Mouse (Mus musculus) kidney, postnatal 10 days (tissue): Measurements from ENCODE around the gene Frrs1l.

Experiments
- DNase-seq: peaks from one replicate; pipeline ENCODE4 v3.0.0; 2021; ENCODE audit warnings: mixed read lengths

Gene Frrs1l

GRCm38 (mm10) chr4:56990215-56990584 lies at the start of gene Frrs1l:
Gene Frrs1l, minus strand, starts transcription at chr4:56990391.
- peak; percentile 36 for DNase-seq

DNA sequence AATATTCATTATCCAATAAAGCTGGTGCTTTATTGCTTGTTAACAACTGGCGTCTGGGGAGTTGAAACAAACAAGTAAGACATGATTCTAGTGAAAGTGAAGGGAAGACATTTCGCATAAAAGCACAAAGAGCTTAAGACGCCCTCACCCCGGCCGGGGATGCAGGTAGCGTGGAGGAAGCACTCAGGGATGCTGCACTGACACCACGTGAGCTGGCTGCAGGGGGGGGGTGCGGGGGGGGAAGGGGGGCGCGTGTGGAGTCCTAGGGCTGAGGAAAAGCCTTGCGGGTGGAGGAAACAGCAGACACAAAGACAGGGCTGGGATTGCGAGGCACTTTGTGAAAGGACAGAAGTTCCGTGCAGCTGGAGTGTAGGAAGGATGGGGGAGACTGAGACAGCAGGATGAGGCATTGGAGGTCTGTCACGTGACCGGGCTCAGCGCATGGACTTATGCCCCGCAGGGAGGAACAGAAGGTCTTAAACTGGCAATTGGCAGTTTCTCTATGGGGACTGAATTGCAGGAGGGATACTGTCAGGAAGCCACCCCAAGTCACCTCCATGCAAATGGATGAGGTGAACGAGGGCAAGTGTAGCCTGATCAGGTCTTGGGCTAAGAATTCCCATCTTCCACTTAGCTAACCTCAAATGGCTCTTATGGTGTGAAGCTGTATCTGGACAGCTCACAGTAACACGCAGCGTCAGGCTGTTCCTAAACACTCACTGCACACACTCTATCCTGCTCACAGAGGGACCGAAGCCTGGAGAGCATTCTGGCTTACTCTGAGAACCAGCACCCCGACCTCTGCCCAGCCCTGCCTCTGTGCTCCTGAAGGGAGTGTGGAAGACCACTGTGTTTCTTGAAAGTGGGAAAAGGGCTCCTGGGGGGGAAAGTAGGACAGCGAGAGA lies 49.2 kb upstream of the Frrs1l start:
- peak; percentile 35 for DNase-seq

GRCm38 (mm10) chr4:57037554-57037953 lies 47.4 kb upstream of the Frrs1l start:
- no peak for DNase-seq

DNA sequence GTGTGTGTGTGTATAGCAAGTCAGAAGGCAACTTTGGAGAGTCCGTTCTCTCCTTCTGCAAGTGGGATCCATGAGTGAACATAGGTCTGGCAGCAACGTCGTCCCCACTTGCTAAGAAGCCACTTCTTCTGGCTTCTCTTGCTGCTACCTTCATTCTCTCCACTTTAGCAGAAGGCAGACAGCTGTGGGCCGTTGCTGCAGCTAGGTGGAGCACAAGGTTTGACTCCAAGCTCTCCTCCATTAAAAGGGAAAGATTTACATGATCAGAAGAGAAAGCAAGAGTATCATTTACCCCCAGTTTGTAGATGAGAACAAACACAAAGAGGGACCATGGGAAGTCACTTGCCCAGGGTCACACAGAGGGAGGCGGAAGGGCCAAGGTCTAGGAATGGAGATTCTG lies 44.0 kb upstream of the Frrs1l start:
- DNase-seq, result no peak

DNA sequence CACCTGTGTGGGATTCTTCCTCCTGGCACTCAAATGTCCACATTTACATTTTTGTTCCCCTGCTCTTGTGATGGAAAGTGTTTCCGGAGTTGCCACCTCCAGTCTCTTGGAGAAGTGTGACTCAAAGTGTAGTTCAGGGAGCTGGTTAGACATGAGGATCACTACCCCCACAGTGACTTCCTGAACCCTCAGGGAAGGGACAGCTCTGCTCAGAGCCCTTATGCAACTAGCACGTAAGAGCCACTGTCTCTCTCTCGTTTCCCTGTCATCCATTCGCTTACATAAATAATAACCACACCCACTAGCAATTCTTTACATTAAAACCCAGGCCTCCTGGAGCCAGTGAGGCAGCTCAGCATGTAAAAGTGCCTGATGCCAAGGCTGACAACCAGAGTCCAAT lies 41.2 kb upstream of the Frrs1l start:
- DNase-seq, result no peak

DNA sequence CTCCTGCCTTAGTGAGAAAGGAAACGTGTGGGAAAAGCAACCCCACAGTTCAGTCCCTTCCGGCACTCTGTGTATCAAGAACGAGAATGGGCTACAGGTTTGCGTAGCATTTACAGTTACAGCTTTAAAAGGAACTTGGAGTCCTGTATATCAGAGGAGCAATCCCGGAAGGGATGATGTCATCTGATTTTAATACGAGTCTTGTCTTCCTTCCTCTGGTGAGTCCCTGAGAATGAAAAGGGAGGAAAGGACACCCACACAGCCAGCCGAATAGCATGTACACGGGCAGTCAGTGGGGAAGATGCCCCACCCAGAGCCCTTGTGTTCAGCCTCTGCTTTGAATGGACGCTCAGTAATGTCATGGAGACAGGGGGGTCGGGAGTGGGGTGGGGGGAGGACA lies 37.8 kb upstream of the Frrs1l start:
- DNase-seq, result no peak

DNA sequence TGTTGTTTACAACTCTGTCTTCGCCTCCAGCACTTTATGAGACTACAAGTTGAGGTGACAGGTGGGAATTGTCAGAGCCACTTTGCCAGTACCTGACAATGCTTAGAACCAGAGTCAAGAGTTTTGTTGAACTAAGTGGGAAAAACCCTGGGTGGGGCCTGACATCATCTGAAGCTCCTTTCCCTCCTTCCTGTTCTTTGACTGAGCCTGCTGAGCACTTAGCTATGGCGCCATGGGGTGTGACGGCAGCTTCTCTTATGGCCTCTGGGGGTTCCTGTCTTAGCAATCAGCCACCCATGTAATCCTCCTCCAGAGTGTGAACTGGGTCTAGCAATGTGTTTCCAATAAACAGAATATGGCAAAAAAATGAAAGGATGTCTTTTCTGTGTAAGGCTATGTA lies 33.3 kb upstream of the Frrs1l start:
- no peak for DNase-seq

DNA sequence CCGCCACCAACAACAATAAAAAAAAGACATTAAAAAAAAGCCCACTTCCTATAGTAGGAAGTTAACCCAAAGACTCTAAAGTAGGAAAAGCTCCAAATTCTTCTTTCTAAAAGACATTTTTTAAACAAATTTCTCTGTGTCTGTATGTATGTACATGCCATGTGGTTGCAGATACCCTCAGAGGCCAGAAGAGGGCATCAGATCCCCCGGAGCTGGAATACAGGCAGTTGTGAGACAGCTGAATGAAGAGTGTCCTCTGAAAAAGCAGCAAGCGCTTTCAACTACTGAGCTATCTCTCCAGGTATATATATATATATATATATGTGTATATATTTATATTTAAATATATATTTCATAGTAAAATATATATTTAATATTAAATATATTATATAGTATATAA lies 31.1 kb upstream of the Frrs1l start:
- DNase-seq, result no peak

DNA sequence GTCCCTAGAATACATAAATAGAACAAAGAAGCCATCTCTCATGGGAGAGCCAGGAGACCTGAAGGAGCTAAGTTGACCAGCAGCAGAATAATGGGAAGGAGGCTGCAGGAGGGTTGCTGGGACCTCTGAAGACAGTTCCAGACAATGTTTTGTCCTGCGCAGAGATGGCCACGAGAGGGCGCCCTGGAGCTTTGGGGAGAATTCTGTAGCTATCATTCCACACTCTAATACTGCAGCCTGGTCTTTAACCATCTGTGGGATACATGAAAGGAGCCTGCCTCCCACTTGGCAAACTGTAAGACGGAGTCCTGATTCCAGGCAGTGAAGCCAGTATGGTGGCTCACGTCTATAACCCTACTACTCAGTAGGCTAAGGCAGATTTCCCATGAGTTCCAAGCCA lies 27.0 kb upstream of the Frrs1l start:
- peak; percentile 85 for DNase-seq

DNA sequence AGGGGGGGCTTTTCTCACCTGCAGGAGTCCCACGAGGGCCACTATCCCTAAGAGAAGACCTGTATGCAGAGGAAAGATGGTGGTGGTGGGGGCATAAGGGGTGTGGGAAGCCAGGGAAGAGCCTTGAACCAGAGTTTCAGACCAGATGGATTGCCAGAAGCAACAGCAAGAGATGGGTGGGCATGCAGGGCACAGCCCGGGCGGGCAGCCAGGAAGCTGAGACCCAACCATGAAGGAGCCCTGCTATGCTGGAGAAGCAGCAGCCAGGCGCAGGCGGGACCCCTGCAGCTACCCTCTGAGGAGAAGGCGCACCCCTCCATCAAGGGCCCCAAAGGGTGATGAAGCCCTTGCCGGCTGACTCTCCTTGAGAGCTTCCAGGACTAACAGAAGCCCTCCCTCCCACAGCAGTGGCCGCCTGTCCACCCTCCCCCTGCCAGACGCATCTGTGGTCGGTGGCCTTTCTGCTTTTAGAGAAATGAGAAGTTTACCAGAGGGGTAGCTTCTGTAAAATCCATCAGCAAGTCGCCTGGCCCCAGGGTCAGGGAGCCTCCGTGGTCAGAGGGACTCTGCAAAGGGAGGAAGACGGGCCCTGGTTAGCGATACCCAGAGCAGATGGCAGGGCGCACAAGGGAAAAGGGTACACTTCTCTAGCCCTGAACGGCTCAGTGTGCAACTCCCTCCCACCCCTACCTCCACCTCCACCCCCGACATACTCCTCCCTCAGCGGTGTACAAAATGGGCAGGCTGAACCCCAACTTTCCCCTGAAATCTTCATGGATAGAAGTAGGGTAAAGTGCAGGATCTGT lies 26.4 kb upstream of the Frrs1l start:
- no peak for DNase-seq

GRCm38 (mm10) chr4:57015032-57015431 lies 24.8 kb upstream of the Frrs1l start:
- DNase-seq, result no peak

DNA sequence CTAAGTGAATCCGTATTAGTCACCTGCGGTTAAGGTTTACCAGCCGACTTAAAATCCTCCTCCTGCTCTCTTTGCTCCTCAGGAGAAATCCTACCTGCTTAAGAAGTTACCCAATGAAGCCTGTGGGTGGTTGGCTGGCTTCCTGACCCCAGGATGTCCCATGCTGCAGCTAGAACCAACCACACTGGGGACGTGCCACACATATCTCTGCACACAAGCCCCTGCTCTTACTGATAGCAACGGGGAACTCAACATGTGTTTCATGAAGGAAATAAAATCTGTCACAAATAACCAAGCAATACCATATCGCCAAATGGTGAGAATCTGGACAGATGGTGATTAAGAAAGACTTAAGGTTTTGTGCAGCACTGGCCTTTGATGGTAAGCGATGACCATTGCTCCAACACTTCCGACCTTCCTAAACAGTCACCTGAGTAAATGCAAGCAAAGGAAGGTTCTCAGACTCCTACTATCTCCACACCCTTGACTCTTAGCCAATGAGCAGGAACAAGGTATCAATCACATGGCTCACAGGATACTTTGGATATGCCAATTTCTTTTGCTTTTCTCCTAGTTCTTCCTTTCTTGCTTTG lies 21.4 kb upstream of the Frrs1l start:
- DNase-seq, result no peak

GRCm38 (mm10) chr4:57010919-57011318 lies 20.7 kb upstream of the Frrs1l start:
- DNase-seq, result no peak

DNA sequence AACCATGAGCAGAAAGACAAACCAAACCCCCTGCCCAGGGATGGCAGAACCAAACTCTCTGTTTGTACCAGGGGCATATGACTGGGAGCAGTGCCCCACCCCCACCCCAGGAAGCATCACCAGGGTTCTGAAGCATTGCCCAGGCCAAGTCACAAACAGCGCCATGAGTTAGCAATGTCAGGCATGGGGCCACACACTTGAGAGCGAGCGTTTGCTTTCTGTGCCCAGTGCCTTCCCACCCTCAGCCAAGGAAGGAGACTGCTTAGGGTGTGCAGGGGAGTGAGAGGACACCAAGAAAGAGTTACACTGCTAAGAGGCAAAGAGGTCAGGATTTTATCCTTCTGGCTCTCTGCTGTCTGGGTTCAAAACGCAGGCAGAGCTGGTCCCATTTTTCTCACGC lies 20.2 kb upstream of the Frrs1l start:
- no peak for DNase-seq

DNA sequence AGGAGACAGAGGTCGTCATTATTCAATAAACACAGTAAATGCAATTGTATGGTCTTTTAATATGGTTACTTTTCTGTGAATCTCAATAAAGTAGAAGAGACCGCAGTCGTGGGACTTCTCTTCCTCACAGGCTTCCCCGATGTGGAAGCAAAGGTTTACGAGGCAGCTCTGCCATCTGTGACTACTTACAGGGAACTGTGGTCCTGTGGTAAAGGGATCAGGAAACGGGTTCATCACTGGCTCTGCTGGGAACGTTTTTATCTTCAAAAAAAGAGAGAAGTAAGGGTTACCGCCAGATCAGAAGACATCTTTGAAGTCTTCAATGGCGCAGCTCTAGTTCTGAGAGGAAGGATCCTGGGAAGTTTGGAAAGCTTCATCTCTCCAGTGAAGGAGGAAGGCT lies 17.5 kb upstream of the Frrs1l start:
- no peak for DNase-seq

GRCm38 (mm10) chr4:57005011-57005410 lies 14.8 kb upstream of the Frrs1l start:
- DNase-seq, result no peak

DNA sequence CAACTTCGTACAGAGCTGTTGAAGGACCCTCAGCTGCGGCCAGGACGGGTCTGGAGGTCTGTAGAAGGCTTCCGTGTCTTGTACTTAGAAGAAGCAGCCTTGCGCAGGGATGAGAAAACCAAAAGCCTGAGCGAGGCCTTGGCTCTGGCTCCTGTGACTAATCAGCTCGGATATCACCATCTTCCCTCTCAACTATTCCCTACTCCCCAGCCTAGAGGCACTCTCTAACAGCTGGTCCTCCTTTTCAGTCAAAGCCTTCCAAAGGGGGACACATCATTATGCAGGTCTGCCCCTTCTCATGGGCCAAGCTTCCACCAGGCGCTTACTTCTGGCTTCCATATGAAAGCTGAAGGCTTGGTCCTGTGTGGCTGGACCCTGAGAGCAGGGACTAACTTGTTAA lies 13.7 kb upstream of the Frrs1l start:
- DNase-seq, result no peak

- DNase-seq, result no peak
Measured at GRCm38 (mm10) chr4:57002751-57003150, 12.6 kb upstream of the Frrs1l start.

GRCm38 (mm10) chr4:57001437-57001836 lies 11.2 kb upstream of the Frrs1l start:
- DNase-seq, result no peak

- no peak for DNase-seq
Measured at GRCm38 (mm10) chr4:56993331-56993730, 3.1 kb upstream of the Frrs1l start.

DNA sequence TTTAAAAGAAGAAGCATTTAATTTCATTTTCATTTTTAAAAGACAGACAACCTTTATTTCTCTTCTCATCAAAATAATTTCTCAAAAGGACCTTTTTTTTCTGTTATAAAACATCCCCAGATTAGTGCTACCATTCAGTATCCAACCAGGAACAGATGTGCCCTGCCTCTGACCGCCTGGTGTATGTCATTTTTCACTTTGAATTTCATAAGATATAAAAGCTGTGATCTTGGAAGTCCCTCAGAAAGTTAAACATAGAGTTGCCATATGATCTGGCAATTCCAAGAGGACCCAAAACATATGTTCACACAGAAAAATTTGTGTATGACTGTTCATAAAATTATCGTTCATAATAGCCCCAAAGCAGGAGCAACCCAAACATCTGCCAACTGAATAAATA lies 1.8 kb upstream of the Frrs1l start:
- DNase-seq, result no peak

- no peak for DNase-seq
Measured at GRCm38 (mm10) chr4:56989431-56990214, 568 bp downstream of the Frrs1l start.
